Mouse (Mus musculus): ENCODE data around the gene Wnt9b. TPM values are rescaled to one million over a fixed set of nuclear protein-coding genes. Genes with fewer than 3 reads are reported as not detected.

Wnt9b gene
- 0.82 and 0.95 TPM in 2 replicates for polyA plus RNA-seq (2014; fragmentation: Nextera tagmentation; extraction: Ambion mirVana)

- ATAC-seq (ENCODE audit: insufficient read depth, low FRiP score, low TSS enrichment) (no peak), DNase-seq (ENCODE audit: low spot score) (peak; percentile 52)
- under 1% methylated on average over 61 of the region's 68 CpGs for WGBS
Observed at GRCm38 (mm10) chr11:103749306-103750089, at the start of gene Wnt9b. Gene Wnt9b, minus strand, starts transcription at chr11:103749821.

DNA sequence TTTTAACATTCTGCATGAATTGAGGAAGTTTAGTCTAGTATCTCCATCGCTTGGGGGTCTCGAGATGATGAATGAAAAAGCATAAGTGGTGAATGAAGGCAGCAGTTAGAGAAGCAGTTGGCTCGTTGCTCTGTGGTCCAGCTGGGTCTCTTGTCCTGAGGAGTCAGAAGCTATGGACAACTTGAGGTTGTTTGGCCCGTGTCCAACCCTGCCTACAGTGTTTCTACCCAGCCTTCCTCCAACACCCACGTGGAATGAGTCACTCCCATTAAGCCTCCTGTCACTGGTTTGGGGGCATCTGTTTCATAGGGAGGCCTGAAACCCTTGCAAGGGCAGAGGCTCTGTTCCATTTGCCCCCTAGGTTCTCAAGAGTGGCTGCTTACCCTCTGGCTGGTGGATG is 40.3 kb upstream of the Wnt9b start:
- Histone ChIP-seq H3K36me3 (ENCODE audit: control insufficient read depth, insufficient read depth, low read length) (no peaks in the 10 kb centered on the region), H3K4me1 (ENCODE audit: control insufficient read depth, insufficient read depth, low read length) (no peaks in the 10 kb centered on the region), H3K4me3 (ENCODE audit: low read depth, low read length) (no peak overlapping the region), H3K9ac (ENCODE audit: low read length) (no peak overlapping the region), H3K27ac (ENCODE audit: low read depth, low read length) (no peak overlapping the region), H3K9me3 (ENCODE audit: control insufficient read depth, low read length) (no peaks in the 10 kb centered on the region), H3K27me3 (ENCODE audit: control insufficient read depth, insufficient read depth, low read length) (peaks cover 7% of the 10 kb centered on the region), H3K4me2 (ENCODE audit: low read depth) (no peak overlapping the region)
- DNase-seq (ENCODE audit: low spot score) (no peak), ATAC-seq (ENCODE audit: insufficient read depth, low FRiP score, low TSS enrichment) (no peak)
- 81% methylated on average over 5 of the region's 5 CpGs for whole genome bisulfite sequencing

More at GRCm38 (mm10) chr11:103749306-103750089, at the start of gene Wnt9b:
- H3K27me3 ChIP-seq (ENCODE audit: control insufficient read depth, insufficient read depth, low read length), result peaks cover 49% of the 10 kb centered on the region
- no peak within 1 kb of the TSS for H3K27ac ChIP-seq (ENCODE audit: low read depth, low read length)
- no peaks in the 10 kb centered on the region for H3K36me3 ChIP-seq (ENCODE audit: control insufficient read depth, insufficient read depth, low read length)
- H3K4me2 ChIP-seq (ENCODE audit: low read depth), result peak within 1 kb of the TSS; percentile 56
- no peaks in the 10 kb centered on the region for H3K9me3 ChIP-seq (ENCODE audit: control insufficient read depth, low read length)
- H3K9ac ChIP-seq (ENCODE audit: low read length), result 0 out of 2 replicates have a peak within 1 kb of the TSS, but pooled peaks have one; percentile 2
- peak within 1 kb of the TSS; percentile 37 for H3K4me3 ChIP-seq (ENCODE audit: low read depth, low read length)
- peaks cover 10% of the 10 kb centered on the region; the same call in 1 of the 2 replicates for H3K4me1 ChIP-seq (ENCODE audit: control insufficient read depth, insufficient read depth, low read length)

GRCm38 (mm10) chr11:103780152-103780551 is 30.5 kb upstream of the Wnt9b start:
- Histone ChIP-seq H3K4me3 (ENCODE audit: low read depth, low read length) (no peak overlapping the region), H3K27ac (ENCODE audit: low read depth, low read length) (no peak overlapping the region), H3K27me3 (ENCODE audit: control insufficient read depth, insufficient read depth, low read length) (peaks cover 14% of the 10 kb centered on the region), H3K9ac (ENCODE audit: low read length) (no peak overlapping the region), H3K4me1 (ENCODE audit: control insufficient read depth, insufficient read depth, low read length) (0 out of 2 replicates have a peak, but pooled peaks cover 4% of the 10 kb centered on the region), H3K4me2 (ENCODE audit: low read depth) (no peak overlapping the region), H3K9me3 (ENCODE audit: control insufficient read depth, low read length) (no peaks in the 10 kb centered on the region), H3K36me3 (ENCODE audit: control insufficient read depth, insufficient read depth, low read length) (no peaks in the 10 kb centered on the region)
- DNase-seq (ENCODE audit: low spot score), result no peak
- ATAC-seq (ENCODE audit: insufficient read depth, low FRiP score, low TSS enrichment), result no peak
- WGBS, result 49% methylated on average over 9 of the region's 9 CpGs

- H3K4me1 ChIP-seq (ENCODE audit: control insufficient read depth, insufficient read depth, low read length), result peaks cover 20% of the 10 kb centered on the region
- no peak for DNase-seq (ENCODE audit: low spot score)
- H3K4me3 ChIP-seq (ENCODE audit: low read depth, low read length), result peak overlapping the region; percentile 32
- H3K9me3 ChIP-seq (ENCODE audit: control insufficient read depth, low read length), result no peaks in the 10 kb centered on the region
- peak; percentile 36 for ATAC-seq (ENCODE audit: insufficient read depth, low FRiP score, low TSS enrichment)
- peak overlapping the region; percentile 54 for H3K9ac ChIP-seq (ENCODE audit: low read length)
- H3K4me2 ChIP-seq (ENCODE audit: low read depth), result peak overlapping the region; percentile 75
- H3K36me3 ChIP-seq (ENCODE audit: control insufficient read depth, insufficient read depth, low read length), result no peaks in the 10 kb centered on the region
- peaks cover 66% of the 10 kb centered on the region for H3K27me3 ChIP-seq (ENCODE audit: control insufficient read depth, insufficient read depth, low read length)
- H3K27ac ChIP-seq (ENCODE audit: low read depth, low read length), result no peak overlapping the region
- WGBS, result 0% methylated on average over 19 of the region's 19 CpGs
Observed at GRCm38 (mm10) chr11:103774228-103774530, 24.6 kb upstream of the Wnt9b start.

GRCm38 (mm10) chr11:103773387-103774227 is 24.0 kb upstream of the Wnt9b start, which contains the start of gene Wnt3:
Gene Wnt3, plus strand, starts transcription at chr11:103774150.
- WGBS, result under 1% methylated on average over 60 of the region's 60 CpGs
- Histone ChIP-seq H3K36me3 (ENCODE audit: control insufficient read depth, insufficient read depth, low read length) (no peaks in the 10 kb centered on the region), H3K27me3 (ENCODE audit: control insufficient read depth, insufficient read depth, low read length) (peaks cover 66% of the 10 kb centered on the region), H3K9ac (ENCODE audit: low read length) (peak within 1 kb of the TSS; percentile 54), H3K9me3 (ENCODE audit: control insufficient read depth, low read length) (no peaks in the 10 kb centered on the region), H3K4me1 (ENCODE audit: control insufficient read depth, insufficient read depth, low read length) (peaks cover 20% of the 10 kb centered on the region), H3K4me3 (ENCODE audit: low read depth, low read length) (peak within 1 kb of the TSS; percentile 32), H3K27ac (ENCODE audit: low read depth, low read length) (no peak within 1 kb of the TSS), H3K4me2 (ENCODE audit: low read depth) (peak within 1 kb of the TSS; percentile 75)
- ATAC-seq (ENCODE audit: insufficient read depth, low FRiP score, low TSS enrichment) (peak; percentile 81), DNase-seq (ENCODE audit: low spot score) (peak; percentile 65)

DNA sequence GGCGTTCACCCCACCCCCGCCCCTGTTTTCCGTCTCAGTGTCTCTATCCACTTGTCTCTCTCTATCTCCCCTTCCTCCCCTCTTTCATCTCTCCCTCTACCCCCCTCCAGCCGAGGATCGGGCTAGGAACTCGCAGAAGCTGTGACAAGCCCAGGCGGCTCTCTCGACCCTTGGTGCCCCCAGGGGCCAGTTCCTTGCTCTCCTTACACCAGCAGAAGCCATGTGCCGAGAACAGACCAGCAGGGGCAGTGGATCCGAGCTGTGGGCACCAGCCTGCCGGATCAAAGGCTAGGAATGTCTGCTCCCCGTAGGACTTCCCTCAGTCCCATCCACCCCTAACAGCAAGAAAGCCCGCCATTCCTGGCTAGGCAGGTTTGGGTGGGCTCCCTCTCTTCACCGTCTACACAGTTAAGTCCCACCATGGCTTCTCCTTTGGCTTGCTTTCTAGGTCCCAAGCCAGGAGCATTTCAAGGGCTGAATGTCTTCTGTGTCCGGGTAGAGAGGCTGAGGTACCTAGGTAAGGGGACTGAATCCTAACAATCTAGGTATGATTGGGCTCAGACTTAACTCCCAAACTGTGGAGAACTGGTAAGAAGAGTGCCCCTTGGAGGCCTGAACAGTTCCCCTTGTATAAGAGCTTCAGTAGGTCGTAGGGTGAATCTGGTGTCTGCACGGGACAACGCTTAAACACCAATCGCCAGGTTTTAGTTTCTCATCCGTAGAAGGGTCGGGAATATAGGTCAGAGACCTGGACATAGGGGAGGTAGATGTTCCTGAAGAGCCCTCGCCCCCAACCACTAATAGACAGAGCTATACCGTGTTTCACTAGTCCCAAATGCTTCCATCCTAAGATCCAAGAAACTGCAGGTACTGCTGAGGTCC is 23.1 kb upstream of the Wnt9b start:
- no peak overlapping the region for H3K27ac ChIP-seq (ENCODE audit: low read depth, low read length)
- peak overlapping the region; percentile 32 for H3K4me3 ChIP-seq (ENCODE audit: low read depth, low read length)
- peaks cover 20% of the 10 kb centered on the region for H3K4me1 ChIP-seq (ENCODE audit: control insufficient read depth, insufficient read depth, low read length)
- ATAC-seq (ENCODE audit: insufficient read depth, low FRiP score, low TSS enrichment), result no peak
- peak overlapping the region; percentile 35; the same call in 1 of the 2 replicates for H3K9ac ChIP-seq (ENCODE audit: low read length)
- H3K9me3 ChIP-seq (ENCODE audit: control insufficient read depth, low read length), result no peaks in the 10 kb centered on the region
- peak overlapping the region; percentile 75 for H3K4me2 ChIP-seq (ENCODE audit: low read depth)
- DNase-seq (ENCODE audit: low spot score), result no peak
- WGBS, result under 1% methylated on average over 23 of the region's 23 CpGs
- H3K36me3 ChIP-seq (ENCODE audit: control insufficient read depth, insufficient read depth, low read length), result no peaks in the 10 kb centered on the region
- peaks cover 66% of the 10 kb centered on the region for H3K27me3 ChIP-seq (ENCODE audit: control insufficient read depth, insufficient read depth, low read length)

DNA sequence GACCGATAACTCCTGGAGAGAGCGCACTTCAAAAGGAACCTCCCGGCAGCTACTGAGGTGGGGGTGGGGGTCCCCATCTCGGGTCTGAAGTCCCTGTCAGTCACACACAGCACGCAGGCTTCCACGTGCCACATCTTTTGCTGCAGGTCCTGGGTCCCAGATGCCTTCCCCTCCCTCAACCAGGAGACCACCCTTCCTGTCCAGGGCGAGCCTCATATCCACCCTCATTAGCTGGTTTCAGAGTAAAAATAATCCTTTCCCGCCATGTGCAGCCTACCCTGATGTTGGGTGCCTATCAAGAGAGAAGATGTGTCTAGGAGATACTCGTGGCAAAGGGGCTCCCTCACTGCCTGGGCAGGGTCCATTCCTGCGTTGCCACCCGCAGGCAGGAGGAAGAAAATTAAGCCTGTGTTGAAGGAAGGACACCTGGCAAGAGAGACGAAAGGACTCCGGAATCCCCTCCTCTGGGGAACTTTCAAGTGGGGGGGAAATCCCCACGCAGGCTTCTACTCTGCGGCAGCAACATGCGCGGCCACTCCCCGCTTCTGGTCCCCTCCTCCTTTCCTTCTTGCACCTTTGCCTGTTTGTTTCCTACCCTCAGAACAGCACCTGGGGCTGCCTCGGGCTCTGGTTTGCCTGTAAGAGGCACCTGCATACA is 21.7 kb upstream of the Wnt9b start:
- H3K27ac ChIP-seq (ENCODE audit: low read depth, low read length), result no peak overlapping the region
- WGBS, result under 1% methylated on average over 19 of the region's 19 CpGs
- peaks cover 20% of the 10 kb centered on the region for H3K4me1 ChIP-seq (ENCODE audit: control insufficient read depth, insufficient read depth, low read length)
- no peak overlapping the region for H3K9ac ChIP-seq (ENCODE audit: low read length)
- H3K9me3 ChIP-seq (ENCODE audit: control insufficient read depth, low read length), result no peaks in the 10 kb centered on the region
- no peak overlapping the region for H3K4me3 ChIP-seq (ENCODE audit: low read depth, low read length)
- peaks cover 62% of the 10 kb centered on the region for H3K27me3 ChIP-seq (ENCODE audit: control insufficient read depth, insufficient read depth, low read length)
- H3K36me3 ChIP-seq (ENCODE audit: control insufficient read depth, insufficient read depth, low read length), result no peaks in the 10 kb centered on the region
- no peak for DNase-seq (ENCODE audit: low spot score)
- peak overlapping the region; percentile 14; the same call in 1 of the 2 replicates for H3K4me2 ChIP-seq (ENCODE audit: low read depth)
- no peak for ATAC-seq (ENCODE audit: insufficient read depth, low FRiP score, low TSS enrichment)
